Mouse (Mus musculus): ENCODE measurements around the gene Tbcd.

- no peak for TF ChIP-seq CTCF (IDR thresholded peaks at IDR 0.05; ENCODE audit: low read depth)
- TF ChIP-seq EP300 (IDR thresholded peaks at IDR 0.05; ENCODE audit: low read depth): no peak
Measured at GRCm38 (mm10) chr11:121481129-121481528, 29.4 kb downstream of the Tbcd start.

Measured in liver, postnatal 0 days (tissue).